Mouse (Mus musculus) hindbrain, postnatal 0 days (tissue): ENCODE results near the gene Ear6. TPM values are rescaled to one million over a fixed set of nuclear protein-coding genes. Genes with fewer than 3 reads are reported as not detected.
"Not testable (repeated sequence)": the region's sequence is repeated elsewhere in the genome, so short reads cannot be mapped to it uniquely, and the experiment has no call there.

Experiments
- ATAC-seq: fragments of 200-750 bp; cut with Nextera tagmentation; 2 replicates; pipeline ENCODE4 v1.8.0; 2017; ENCODE audit warnings: mild to moderate bottlenecking, moderate TSS enrichment, moderate library complexity
- DNase-seq: peaks from one replicate; pipeline ENCODE4 v3.0.0-alpha.2; 2015; ENCODE audit warnings: low spot score
- H3K27ac ChIP-seq: fragments of 300-500 bp; sonication (generic); 2 replicates; pipeline ENCODE4 v1.5.1; 2014; ENCODE audit warnings: mild to moderate bottlenecking
- H3K27me3 ChIP-seq: fragments of 300-500 bp; sonication (generic); 2 replicates; pipeline ENCODE4 v1.6.1; 2014; ENCODE audit warnings: low read length, mixed read lengths; ENCODE audit not compliant: insufficient read depth
- H3K36me3 ChIP-seq: fragments of 300-500 bp; sonication (generic); 2 replicates; pipeline ENCODE4 v1.6.1; 2014; ENCODE audit warnings: low read length, mixed read lengths; ENCODE audit not compliant: insufficient read depth
- H3K4me1 ChIP-seq: fragments of 300-500 bp; sonication (generic); 2 replicates; pipeline ENCODE4 v1.6.1; 2014; ENCODE audit warnings: antibody characterized with exemption, low read length, mixed read lengths; ENCODE audit not compliant: insufficient read depth
- H3K4me2 ChIP-seq: fragments of 300-500 bp; sonication (generic); 2 replicates; pipeline ENCODE4 v1.6.1; 2014; ENCODE audit warnings: low read depth, mild to moderate bottlenecking, low read length, moderate library complexity, mixed read lengths
- H3K4me3 ChIP-seq: fragments of 300-500 bp; sonication (generic); 2 replicates; pipeline ENCODE4 v1.5.1; 2014; ENCODE audit warnings: low read length
- H3K9ac ChIP-seq: fragments of 300-500 bp; sonication (generic); replicated peaks from 2 replicates; pipeline ENCODE4 v1.6.1; 2014; ENCODE audit warnings: mild to moderate bottlenecking, low read length, moderate library complexity, mixed read lengths
- H3K9me3 ChIP-seq: fragments of 300-500 bp; sonication (generic); 2 replicates; pipeline ENCODE4 v1.6.1; 2016; ENCODE audit warnings: low read length, mixed read lengths
- CTCF ChIP-seq: IDR thresholded peaks from 2 replicates; pipeline ENCODE4 v1.5.1; 2016; ENCODE audit warnings: antibody characterized with exemption, control low read depth, low read depth
- WGBS: fragments of 180-500 bp; shearing (Covaris S2); extraction: QIAGEN DNeasy Blood & Tissue Kit; methylation state at CpG from one replicate; pipeline ENCODE4 v1.1.7; 2014; 5-methylcytosine and 5-hydroxymethylcytosine counted together
- polyA plus RNA-seq: library from polyadenylated mRNA; unstranded; fragments of >200 nt; fragmentation: Nextera tagmentation; extraction: Ambion mirVana; gene quantifications from 2 replicates; pipeline ENCODE4 v1.2.1, GENCODE M21; 2015
- total RNA-seq: library from RNA; depleted of rRNA; stranded (reverse); fragments of >200 nt; gene quantifications from 2 replicates; pipeline ENCODE4 v1.2.3, GENCODE M21; 2014

Ear6 gene
- total and polyA plus RNA-seq, 2 experiments from 2014 or later, result not detected

- Histone ChIP-seq H3K4me3 (no peak overlapping the region), H3K4me1 (no peaks in the 10 kb centered on the region), H3K9me3 (no peaks in the 10 kb centered on the region), H3K27ac (no peak overlapping the region), H3K9ac (no peak overlapping the region), H3K27me3 (no peaks in the 10 kb centered on the region), H3K4me2 (no peak overlapping the region), H3K36me3 (no peaks in the 10 kb centered on the region)
- TF ChIP-seq CTCF, result no peak
- no peak for DNase-seq
- no peak for ATAC-seq
Observed at GRCm38 (mm10) chr14:51843882-51844281, 9.6 kb upstream of the Ear6 start.

- H3K4me3 ChIP-seq, result no peak overlapping the region
- 69% methylated on average over 3 of the region's 3 CpGs for WGBS
Observed at GRCm38 (mm10) chr14:51846566-51846965, 6.9 kb upstream of the Ear6 start.

GRCm38 (mm10) chr14:51851006-51851405 is 2.5 kb upstream of the Ear6 start:
- not testable (repeated sequence) for H3K9ac ChIP-seq, H3K4me1 ChIP-seq, H3K36me3 ChIP-seq, H3K27ac ChIP-seq, H3K4me3 ChIP-seq, H3K9me3 ChIP-seq, H3K4me2 ChIP-seq, H3K27me3 ChIP-seq
- peak; percentile 63 for TF ChIP-seq CTCF
- ATAC-seq (peak; percentile 64; the same call in 1 of the 2 replicates), DNase-seq (peak; percentile 40)
- 39% methylated on average over 3 of the region's 3 CpGs for WGBS

More at GRCm38 (mm10) chr14:51846566-51846965, 6.9 kb upstream of the Ear6 start:
- H3K27ac ChIP-seq, result no peak overlapping the region
- no peaks in the 10 kb centered on the region for H3K4me1 ChIP-seq
- H3K9me3 ChIP-seq, result no peaks in the 10 kb centered on the region
- no peak overlapping the region for H3K9ac ChIP-seq
- DNase-seq (no peak), ATAC-seq (no peak)
- H3K27me3 ChIP-seq, result no peaks in the 10 kb centered on the region
- no peak for TF ChIP-seq CTCF
- no peaks in the 10 kb centered on the region for H3K36me3 ChIP-seq
- H3K4me2 ChIP-seq, result no peak overlapping the region

- H3K4me3 ChIP-seq, DNase-seq, H3K27me3 ChIP-seq, ATAC-seq, H3K9ac ChIP-seq, H3K27ac ChIP-seq, H3K36me3 ChIP-seq, H3K9me3 ChIP-seq, H3K4me2 ChIP-seq, H3K4me1 ChIP-seq: not testable (repeated sequence)
- 87% methylated on average over 7 of the region's 7 CpGs for WGBS
Observed at GRCm38 (mm10) chr14:51855280-51855679, 1.8 kb downstream of the Ear6 start.

- WGBS, result 0% methylated on average over 1 of the region's 1 CpGs
- not testable (repeated sequence) for H3K4me3 ChIP-seq, H3K27ac ChIP-seq, H3K4me1 ChIP-seq, H3K4me2 ChIP-seq, H3K9ac ChIP-seq, H3K9me3 ChIP-seq, H3K36me3 ChIP-seq, H3K27me3 ChIP-seq
- DNase-seq (peak; percentile 51), ATAC-seq (peak; percentile 72; the same call in 1 of the 2 replicates)
- TF ChIP-seq CTCF, result peak; percentile 73
Observed at GRCm38 (mm10) chr14:51863603-51864002, 10.1 kb downstream of the Ear6 start.

GRCm38 (mm10) chr14:51870756-51871155 is 17.3 kb downstream of the Ear6 start:
- WGBS, result 71% methylated on average over 2 of the region's 2 CpGs
- no peak for ATAC-seq

GRCm38 (mm10) chr14:51871741-51872140 is 18.2 kb downstream of the Ear6 start:
- Histone ChIP-seq H3K36me3 (no peaks in the 10 kb centered on the region), H3K27me3 (no peaks in the 10 kb centered on the region), H3K4me2 (no peak overlapping the region), H3K4me3 (no peak overlapping the region), H3K9ac (no peak overlapping the region), H3K9me3 (no peaks in the 10 kb centered on the region), H3K4me1 (no peaks in the 10 kb centered on the region), H3K27ac (no peak overlapping the region)
- no peak for ATAC-seq
- no peak for DNase-seq
- no peak for TF ChIP-seq CTCF
- 69% methylated on average over 9 of the region's 9 CpGs for WGBS

More at GRCm38 (mm10) chr14:51870756-51871155, 17.3 kb downstream of the Ear6 start:
- Histone ChIP-seq H3K36me3 (no peaks in the 10 kb centered on the region), H3K4me3 (no peak overlapping the region), H3K9ac (no peak overlapping the region), H3K4me2 (no peak overlapping the region), H3K4me1 (no peaks in the 10 kb centered on the region), H3K27me3 (no peaks in the 10 kb centered on the region), H3K27ac (no peak overlapping the region), H3K9me3 (no peaks in the 10 kb centered on the region)
- TF ChIP-seq CTCF, result no peak
- DNase-seq, result no peak
